Mouse (Mus musculus) spleen, adult 2 months (tissue): ENCODE results near the gene Cltc.

Source experiments
- CTCF ChIP-seq: fragments of 200-500 bp; IDR thresholded peaks from 2 replicates; pipeline ENCODE4 v1.5.1; 2011; ENCODE audit warnings: mild to moderate bottlenecking, inconsistent platforms; ENCODE audit not compliant: insufficient read depth, insufficient read length, insufficient replicate concordance; ENCODE audit errors: extremely low read depth
- POLR2A ChIP-seq: fragments of 200-500 bp; IDR thresholded peaks from 2 replicates; pipeline ENCODE4 v1.6.1; 2011; ENCODE audit warnings: low read depth, low read length, inconsistent platforms

- no peak for TF ChIP-seq CTCF
- TF ChIP-seq POLR2A: no peak
These were observed 32.4 kb downstream of the Cltc start for GRCm38 (mm10) chr11:86724982-86725381.
